Mouse (Mus musculus) forebrain, embryonic 16.5 days (tissue): ENCODE measurements around the gene Tmem19. TPM values are rescaled to one million over a fixed set of nuclear protein-coding genes. Genes with fewer than 3 reads are reported as not detected.

Experiments used
- ATAC-seq: fragments of 200-750 bp; cut with Nextera tagmentation; 2 replicates; pipeline ENCODE4 v1.8.0; 2017; ENCODE audit warnings: mild to moderate bottlenecking, moderate library complexity
- H3K27ac ChIP-seq: fragments of 300-500 bp; sonication (generic); 2 replicates; pipeline ENCODE4 v1.5.1; 2014; ENCODE audit warnings: low read length, control low read depth
- H3K27me3 ChIP-seq: fragments of 300-500 bp; sonication (generic); replicated peaks from 2 replicates; pipeline ENCODE4 v1.6.1; 2014; ENCODE audit warnings: low read length; ENCODE audit not compliant: control insufficient read depth, insufficient read depth
- H3K36me3 ChIP-seq: fragments of 300-500 bp; sonication (generic); 2 replicates; pipeline ENCODE4 v1.6.1; 2014; ENCODE audit not compliant: control insufficient read depth, insufficient read depth
- H3K4me1 ChIP-seq: fragments of 300-500 bp; sonication (generic); replicated peaks from 2 replicates; pipeline ENCODE4 v1.6.1; 2014; ENCODE audit warnings: low read length; ENCODE audit not compliant: control insufficient read depth, insufficient read depth
- H3K4me2 ChIP-seq: fragments of 300-500 bp; sonication (generic); 2 replicates; pipeline ENCODE4 v1.6.1; 2014; ENCODE audit warnings: mild to moderate bottlenecking, low read length, control low read depth
- H3K4me3 ChIP-seq: fragments of 300-500 bp; sonication (generic); replicated peaks from 2 replicates; pipeline ENCODE4 v1.5.1; 2014; ENCODE audit warnings: mild to moderate bottlenecking, low read length, control low read depth
- H3K9ac ChIP-seq: fragments of 300-500 bp; sonication (generic); replicated peaks from 2 replicates; pipeline ENCODE4 v1.6.1; 2014; ENCODE audit warnings: low read depth, low read length, control low read depth
- H3K9me3 ChIP-seq: fragments of 300-500 bp; sonication (generic); 2 replicates; pipeline ENCODE4 v1.6.1; 2016; ENCODE audit warnings: low read length; ENCODE audit not compliant: control insufficient read depth
- WGBS: fragments of 180-500 bp; shearing (Covaris S2); extraction: QIAGEN DNeasy Blood & Tissue Kit; methylation state at CpG from one replicate; pipeline ENCODE4 v1.1.7; 2014; 5-methylcytosine and 5-hydroxymethylcytosine counted together
- polyA plus RNA-seq: library from polyadenylated mRNA; unstranded; fragments of >200 nt; fragmentation: Nextera tagmentation; extraction: Ambion mirVana; gene quantifications from 2 replicates; pipeline ENCODE4 v1.2.1, GENCODE M21; 2015

Tmem19 gene
- polyA plus RNA-seq, 1 experiment from 2014 or later: 40.8 TPM

- 4% methylated on average over 12 of the region's 12 CpGs for WGBS
- H3K4me1 ChIP-seq: peaks cover 31% of the 10 kb centered on the region
- no peaks in the 10 kb centered on the region for H3K36me3 ChIP-seq
- peak overlapping the region; percentile 39 for H3K9ac ChIP-seq
- H3K27me3 ChIP-seq: no peaks in the 10 kb centered on the region
- ATAC-seq: no peak
- H3K4me3 ChIP-seq: peak overlapping the region; percentile 98
- H3K4me2 ChIP-seq: peak overlapping the region; percentile 75
- no peaks in the 10 kb centered on the region for H3K9me3 ChIP-seq
- peak overlapping the region; percentile 73 for H3K27ac ChIP-seq
Measured at GRCm38 (mm10) chr10:115382846-115383643, 20.7 kb upstream of the Tmem19 start.

- Histone ChIP-seq H3K27me3 (no peaks in the 10 kb centered on the region), H3K4me1 (peaks cover 20% of the 10 kb centered on the region), H3K9me3 (no peaks in the 10 kb centered on the region), H3K4me3 (no peak overlapping the region), H3K4me2 (no peak overlapping the region), H3K27ac (no peak overlapping the region), H3K9ac (no peak overlapping the region), H3K36me3 (no peaks in the 10 kb centered on the region)
- no peak for ATAC-seq
- WGBS: 72% methylated on average over 2 of the region's 2 CpGs
Measured at GRCm38 (mm10) chr10:115381506-115382084, 19.3 kb upstream of the Tmem19 start.

- no peak overlapping the region for H3K27ac ChIP-seq
- no peak overlapping the region for H3K4me3 ChIP-seq
- H3K4me2 ChIP-seq: peak overlapping the region; percentile 89
- 89% methylated on average over 4 of the region's 4 CpGs for WGBS
- no peak overlapping the region for H3K9ac ChIP-seq
- ATAC-seq: no peak
- H3K9me3 ChIP-seq: no peaks in the 10 kb centered on the region
- H3K4me1 ChIP-seq: peaks cover 19% of the 10 kb centered on the region
- H3K27me3 ChIP-seq: no peaks in the 10 kb centered on the region
- H3K36me3 ChIP-seq: 0 out of 2 replicates have a peak, but pooled peaks cover under 1% of the 10 kb centered on the region
Measured at GRCm38 (mm10) chr10:115363151-115363550, 850 bp upstream of the Tmem19 start.

GRCm38 (mm10) chr10:115362623-115362964 is 293 bp upstream of the Tmem19 start:
- Histone ChIP-seq H3K27me3 (no peaks in the 10 kb centered on the region), H3K36me3 (peaks cover 2% of the 10 kb centered on the region; the same call in 1 of the 2 replicates), H3K9me3 (no peaks in the 10 kb centered on the region), H3K4me1 (peaks cover 19% of the 10 kb centered on the region), H3K27ac (peak overlapping the region; percentile 98), H3K4me2 (peak overlapping the region; percentile 89), H3K9ac (peak overlapping the region; percentile 59), H3K4me3 (peak overlapping the region; percentile 58)
- peak; percentile 38; the same call in 1 of the 2 replicates for ATAC-seq
- WGBS: 9% methylated on average over 9 of the region's 9 CpGs

- H3K9me3 ChIP-seq: no peaks in the 10 kb centered on the region
- no peak overlapping the region for H3K27ac ChIP-seq
- no peak overlapping the region for H3K4me2 ChIP-seq
- peaks cover 5% of the 10 kb centered on the region; the same call in 1 of the 2 replicates for H3K36me3 ChIP-seq
- ATAC-seq: no peak
- H3K4me3 ChIP-seq: no peak overlapping the region
- peaks cover 19% of the 10 kb centered on the region for H3K4me1 ChIP-seq
- 89% methylated on average over 7 of the region's 7 CpGs for WGBS
- H3K27me3 ChIP-seq: no peaks in the 10 kb centered on the region
- no peak overlapping the region for H3K9ac ChIP-seq
Measured at GRCm38 (mm10) chr10:115359066-115359465, 3.2 kb downstream of the Tmem19 start.

- no peak for ATAC-seq
- H3K9me3 ChIP-seq: no peaks in the 10 kb centered on the region
- H3K9ac ChIP-seq: no peak overlapping the region
- H3K4me1 ChIP-seq: peaks cover 19% of the 10 kb centered on the region
- H3K27ac ChIP-seq: no peak overlapping the region
- no peak overlapping the region for H3K4me3 ChIP-seq
- H3K4me2 ChIP-seq: no peak overlapping the region
- peaks cover 5% of the 10 kb centered on the region; the same call in 1 of the 2 replicates for H3K36me3 ChIP-seq
- WGBS: 94% methylated on average over 17 of the region's 17 CpGs
- no peaks in the 10 kb centered on the region for H3K27me3 ChIP-seq
Measured at GRCm38 (mm10) chr10:115358216-115358919, 3.9 kb downstream of the Tmem19 start.

GRCm38 (mm10) chr10:115356106-115356505 is 6.2 kb downstream of the Tmem19 start:
- WGBS: 84% methylated on average over 5 of the region's 7 CpGs
- no peak overlapping the region for H3K4me3 ChIP-seq
- peaks cover 5% of the 10 kb centered on the region; the same call in 1 of the 2 replicates for H3K36me3 ChIP-seq
- no peak overlapping the region for H3K27ac ChIP-seq
- no peaks in the 10 kb centered on the region for H3K9me3 ChIP-seq
- H3K4me2 ChIP-seq: no peak overlapping the region
- peaks cover 10% of the 10 kb centered on the region for H3K4me1 ChIP-seq
- ATAC-seq: no peak
- no peaks in the 10 kb centered on the region for H3K27me3 ChIP-seq
- H3K9ac ChIP-seq: no peak overlapping the region

GRCm38 (mm10) chr10:115355016-115355415 is 7.3 kb downstream of the Tmem19 start:
- no peak for ATAC-seq
- Histone ChIP-seq H3K27ac (no peak overlapping the region), H3K36me3 (peaks cover 5% of the 10 kb centered on the region; the same call in 1 of the 2 replicates), H3K4me3 (no peak overlapping the region), H3K9me3 (no peaks in the 10 kb centered on the region), H3K27me3 (no peaks in the 10 kb centered on the region), H3K4me2 (no peak overlapping the region), H3K9ac (no peak overlapping the region), H3K4me1 (no peaks in the 10 kb centered on the region)
- WGBS: 87% methylated on average over 6 of the region's 6 CpGs

GRCm38 (mm10) chr10:115354553-115354952 is 7.7 kb downstream of the Tmem19 start:
- ATAC-seq: no peak
- no peaks in the 10 kb centered on the region for H3K9me3 ChIP-seq
- H3K27ac ChIP-seq: no peak overlapping the region
- H3K4me3 ChIP-seq: no peak overlapping the region
- WGBS: 51% methylated on average over 6 of the region's 6 CpGs
- H3K4me1 ChIP-seq: no peaks in the 10 kb centered on the region; the same call in 1 of the 2 replicates
- H3K27me3 ChIP-seq: no peaks in the 10 kb centered on the region
- no peak overlapping the region for H3K4me2 ChIP-seq
- no peak overlapping the region for H3K9ac ChIP-seq
- H3K36me3 ChIP-seq: peaks cover 5% of the 10 kb centered on the region; the same call in 1 of the 2 replicates
